Mouse (Mus musculus): ENCODE data around the gene Mrpl47.
"Not testable (repeated sequence)": the region's sequence is repeated elsewhere in the genome, so short reads cannot be mapped to it uniquely, and the experiment has no call there.

Mrpl47 gene

GRCm38 (mm10) chr3:32708052-32708367 lies 29.4 kb downstream of the Mrpl47 start:
- DNase-seq (ENCODE audit: low spot score in 2 of 2): no peak

- not testable (repeated sequence) for DNase-seq (ENCODE audit: low spot score in 2 of 2)
Observed at GRCm38 (mm10) chr3:32705647-32706348, 31.6 kb downstream of the Mrpl47 start, which contains the start of gene Actl6a. TSS of gene Actl6a (plus strand) at chr3:32706298.

GRCm38 (mm10) chr3:32704632-32705031 lies 32.8 kb downstream of the Mrpl47 start:
- DNase-seq (ENCODE audit: low spot score in 2 of 2): not testable (repeated sequence)

- DNase-seq (ENCODE audit: low spot score in 2 of 2): not testable (repeated sequence)
Observed at GRCm38 (mm10) chr3:32704021-32704420, 33.4 kb downstream of the Mrpl47 start.

GRCm38 (mm10) chr3:32698228-32698863 lies 39.1 kb downstream of the Mrpl47 start:
- DNase-seq (ENCODE audit: low spot score in 2 of 2): peak; percentile 98 to 99

GRCm38 (mm10) chr3:32695583-32695980 lies 41.8 kb downstream of the Mrpl47 start:
- DNase-seq (ENCODE audit: low spot score in 2 of 2): no peak

- DNase-seq (ENCODE audit: low spot score in 2 of 2): no peak
Observed at GRCm38 (mm10) chr3:32694737-32695582, 42.4 kb downstream of the Mrpl47 start.

- DNase-seq (ENCODE audit: low spot score in 2 of 2): no peak
Observed at GRCm38 (mm10) chr3:32694211-32694610, 43.2 kb downstream of the Mrpl47 start.

- DNase-seq (ENCODE audit: low spot score in 2 of 2): no peak
Observed at GRCm38 (mm10) chr3:32691841-32692240, 45.6 kb downstream of the Mrpl47 start.

- no peak for DNase-seq (ENCODE audit: low spot score in 2 of 2)
Observed at GRCm38 (mm10) chr3:32690901-32691300, 46.5 kb downstream of the Mrpl47 start.

- DNase-seq (ENCODE audit: low spot score in 2 of 2): no peak
Observed at GRCm38 (mm10) chr3:32690008-32690407, 47.4 kb downstream of the Mrpl47 start.

GRCm38 (mm10) chr3:32689567-32689999 lies 47.8 kb downstream of the Mrpl47 start:
- DNase-seq (ENCODE audit: low spot score in 2 of 2): no peak

- DNase-seq (ENCODE audit: low spot score in 2 of 2): no peak
Observed at GRCm38 (mm10) chr3:32687156-32687555, 50.2 kb downstream of the Mrpl47 start.

GRCm38 (mm10) chr3:32686537-32686936 lies 50.9 kb downstream of the Mrpl47 start:
- DNase-seq (ENCODE audit: low spot score in 2 of 2): no peak

- no peak for DNase-seq (ENCODE audit: low spot score in 2 of 2)
Observed at GRCm38 (mm10) chr3:32684631-32685030, 52.8 kb downstream of the Mrpl47 start.

- no peak for DNase-seq (ENCODE audit: low spot score in 2 of 2)
Observed at GRCm38 (mm10) chr3:32682910-32683531, 54.4 kb downstream of the Mrpl47 start.

- DNase-seq (ENCODE audit: low spot score in 2 of 2): no peak
Observed at GRCm38 (mm10) chr3:32676393-32676792, 61.0 kb downstream of the Mrpl47 start.
